Mouse (Mus musculus): ENCODE data around the gene Smad3. TPM values are rescaled to one million over a fixed set of nuclear protein-coding genes. Genes with fewer than 3 reads are reported as not detected.
A peak's percentile ranks its signal among the peaks of the same experiment; 100 is the strongest.

Smad3 gene
- polyA plus RNA-seq, 1 experiment from 2014 or later: 21.7 TPM

GRCm38 (mm10) chr9:63611967-63612366, 145.8 kb downstream of the Smad3 start:
- WGBS: 72% methylated on average over 5 of the region's 5 CpGs
- Histone ChIP-seq H3K27ac (replicated peaks) (peak overlapping the region; percentile 15; the same call in 1 of the 2 replicates), H3K4me1 (peaks cover 60% of the 10 kb centered on the region), H3K9me3 (replicated peaks) (no peaks in the 10 kb centered on the region; the same call in 1 of the 2 replicates), H3K27me3 (ENCODE audit: low read depth, poor library complexity, severe bottlenecking) (no peaks in the 10 kb centered on the region), H3K36me3 (peaks cover 11% of the 10 kb centered on the region), H3K4me3 (no peak overlapping the region)
- no peak for DNase-seq (ENCODE audit: low spot score)

GRCm38 (mm10) chr9:63610841-63611366, 146.9 kb downstream of the Smad3 start:
- Histone ChIP-seq H3K36me3 (0 out of 2 replicates have a peak, but pooled peaks cover 5% of the 10 kb centered on the region), H3K27ac (replicated peaks) (peak overlapping the region; percentile 50; the same call in 1 of the 2 replicates), H3K27me3 (ENCODE audit: low read depth, poor library complexity, severe bottlenecking) (no peaks in the 10 kb centered on the region), H3K4me1 (peaks cover 60% of the 10 kb centered on the region), H3K4me3 (no peak overlapping the region), H3K9me3 (replicated peaks) (no peaks in the 10 kb centered on the region)
- WGBS: 20% methylated on average over 13 of the region's 13 CpGs
- peak; percentile 45 for DNase-seq (ENCODE audit: low spot score)

GRCm38 (mm10) chr9:63610231-63610630, 147.6 kb downstream of the Smad3 start:
- Histone ChIP-seq H3K4me3 (no peak overlapping the region), H3K9me3 (replicated peaks) (no peaks in the 10 kb centered on the region), H3K36me3 (0 out of 2 replicates have a peak, but pooled peaks cover 5% of the 10 kb centered on the region), H3K27ac (replicated peaks) (no peak overlapping the region), H3K4me1 (peaks cover 63% of the 10 kb centered on the region), H3K27me3 (ENCODE audit: low read depth, poor library complexity, severe bottlenecking) (no peaks in the 10 kb centered on the region)
- 92% methylated on average over 6 of the region's 6 CpGs for WGBS
- no peak for DNase-seq (ENCODE audit: low spot score)

GRCm38 (mm10) chr9:63609776-63610175, 148.0 kb downstream of the Smad3 start:
- H3K9me3 ChIP-seq (replicated peaks): no peaks in the 10 kb centered on the region
- H3K36me3 ChIP-seq: 0 out of 2 replicates have a peak, but pooled peaks cover 5% of the 10 kb centered on the region
- H3K27ac ChIP-seq (replicated peaks): no peak overlapping the region
- no peak for DNase-seq (ENCODE audit: low spot score)
- H3K27me3 ChIP-seq (ENCODE audit: low read depth, poor library complexity, severe bottlenecking): no peaks in the 10 kb centered on the region
- H3K4me1 ChIP-seq: peaks cover 67% of the 10 kb centered on the region
- no peak overlapping the region for H3K4me3 ChIP-seq
- WGBS: 97% methylated on average over 2 of the region's 2 CpGs

GRCm38 (mm10) chr9:63609246-63609645, 148.5 kb downstream of the Smad3 start:
- Histone ChIP-seq H3K36me3 (0 out of 2 replicates have a peak, but pooled peaks cover 5% of the 10 kb centered on the region), H3K9me3 (replicated peaks) (no peaks in the 10 kb centered on the region), H3K27me3 (ENCODE audit: low read depth, poor library complexity, severe bottlenecking) (no peaks in the 10 kb centered on the region), H3K4me1 (peaks cover 71% of the 10 kb centered on the region), H3K27ac (replicated peaks) (no peak overlapping the region), H3K4me3 (no peak overlapping the region)
- 72% methylated on average over 8 of the region's 8 CpGs for WGBS
- no peak for DNase-seq (ENCODE audit: low spot score)

- 77% methylated on average over 6 of the region's 6 CpGs for WGBS
- Histone ChIP-seq H3K36me3 (0 out of 2 replicates have a peak, but pooled peaks cover 5% of the 10 kb centered on the region), H3K27me3 (ENCODE audit: low read depth, poor library complexity, severe bottlenecking) (no peaks in the 10 kb centered on the region), H3K4me3 (no peak overlapping the region), H3K27ac (replicated peaks) (no peak overlapping the region; the same call in 1 of the 2 replicates), H3K9me3 (replicated peaks) (no peaks in the 10 kb centered on the region), H3K4me1 (peaks cover 77% of the 10 kb centered on the region)
- DNase-seq (ENCODE audit: low spot score): no peak
Measured at GRCm38 (mm10) chr9:63608006-63608405, 149.8 kb downstream of the Smad3 start.

GRCm38 (mm10) chr9:63606594-63606993, 151.2 kb downstream of the Smad3 start:
- Histone ChIP-seq H3K4me3 (no peak overlapping the region), H3K9me3 (replicated peaks) (no peaks in the 10 kb centered on the region), H3K27me3 (ENCODE audit: low read depth, poor library complexity, severe bottlenecking) (no peaks in the 10 kb centered on the region), H3K4me1 (peaks cover 69% of the 10 kb centered on the region), H3K36me3 (0 out of 2 replicates have a peak, but pooled peaks cover 5% of the 10 kb centered on the region), H3K27ac (replicated peaks) (no peak overlapping the region)
- no peak for DNase-seq (ENCODE audit: low spot score)
- 78% methylated on average over 2 of the region's 2 CpGs for WGBS

GRCm38 (mm10) chr9:63603849-63604248, 153.9 kb downstream of the Smad3 start:
- H3K36me3 ChIP-seq: no peaks in the 10 kb centered on the region
- H3K4me3 ChIP-seq: peak overlapping the region; percentile 94; the same call in 1 of the 2 replicates
- H3K4me1 ChIP-seq: peaks cover 45% of the 10 kb centered on the region
- 69% methylated on average over 6 of the region's 6 CpGs for WGBS
- H3K27ac ChIP-seq (replicated peaks): no peak overlapping the region
- H3K9me3 ChIP-seq (replicated peaks): no peaks in the 10 kb centered on the region
- no peak for DNase-seq (ENCODE audit: low spot score)
- no peaks in the 10 kb centered on the region; the same call in 1 of the 2 replicates for H3K27me3 ChIP-seq (ENCODE audit: low read depth, poor library complexity, severe bottlenecking)

GRCm38 (mm10) chr9:63602043-63602939, 155.5 kb downstream of the Smad3 start, which contains the start of the genes Iqch and Aagab:
Gene Iqch (minus strand): TSS chr9:63602493.
Gene Aagab (plus strand): TSS chr9:63602660.
- peak; percentile 97 for DNase-seq (ENCODE audit: low spot score)
- peaks cover 30% of the 10 kb centered on the region for H3K4me1 ChIP-seq
- no peaks in the 10 kb centered on the region; the same call in 1 of the 2 replicates for H3K27me3 ChIP-seq (ENCODE audit: low read depth, poor library complexity, severe bottlenecking)
- H3K9me3 ChIP-seq (replicated peaks): no peaks in the 10 kb centered on the region
- WGBS: 2% methylated on average over 70 of the region's 70 CpGs
- peak within 1 kb of the TSS; percentile 93 for H3K27ac ChIP-seq (replicated peaks)
- no peaks in the 10 kb centered on the region for H3K36me3 ChIP-seq
- peak within 1 kb of the TSS; percentile 94 for H3K4me3 ChIP-seq

Other genes starting within 250 kb of the Smad3 start
- 0.10 TPM in 2 replicates for gene Iqch, start 155.5 kb downstream of the Smad3 start, polyA plus RNA-seq (2016; fragmentation: Nextera tagmentation; extraction: Ambion mirVana)
- gene Aagab, start 155.3 kb downstream of the Smad3 start, polyA plus RNA-seq (2016; fragmentation: Nextera tagmentation; extraction: Ambion mirVana): 53.3 and 54.5 TPM in 2 replicates